Mouse (Mus musculus): ENCODE results near the gene Fhl5.
"Not testable (repeated sequence)": the region's sequence is repeated elsewhere in the genome, so short reads cannot be mapped to it uniquely, and the experiment has no call there.

Fhl5 gene

GRCm38 (mm10) chr4:25242776-25243175 lies at the start of gene Fhl5:
Gene Fhl5 (minus strand): TSS chr4:25242876.
- no peak for DNase-seq (ENCODE audit: low spot score)

- DNase-seq (ENCODE audit: low spot score) = not testable (repeated sequence)
Observed at GRCm38 (mm10) chr4:25285002-25285401, 42.3 kb upstream of the Fhl5 start.

GRCm38 (mm10) chr4:25281671-25282038 lies 39.0 kb upstream of the Fhl5 start, which contains the start of gene Ufl1:
Gene Ufl1 (minus strand): TSS chr4:25281821.
- peak; percentile 95 for DNase-seq (ENCODE audit: low spot score)

- DNase-seq (ENCODE audit: low spot score) = no peak
Observed at GRCm38 (mm10) chr4:25280938-25281670, 38.4 kb upstream of the Fhl5 start.

GRCm38 (mm10) chr4:25272861-25273627 lies 30.4 kb upstream of the Fhl5 start:
- DNase-seq (ENCODE audit: low spot score) = no peak

- DNase-seq (ENCODE audit: low spot score) = no peak
Observed at GRCm38 (mm10) chr4:25271926-25272325, 29.2 kb upstream of the Fhl5 start.

- DNase-seq (ENCODE audit: low spot score) = no peak
Observed at GRCm38 (mm10) chr4:25267144-25267543, 24.5 kb upstream of the Fhl5 start.

- DNase-seq (ENCODE audit: low spot score) = no peak
Observed at GRCm38 (mm10) chr4:25257822-25258398, 15.2 kb upstream of the Fhl5 start.

GRCm38 (mm10) chr4:25235663-25236062 lies 7.0 kb downstream of the Fhl5 start:
- not testable (repeated sequence) for DNase-seq (ENCODE audit: low spot score)

GRCm38 (mm10) chr4:25233767-25234166 lies 8.9 kb downstream of the Fhl5 start:
- not testable (repeated sequence) for DNase-seq (ENCODE audit: low spot score)

GRCm38 (mm10) chr4:25232546-25232945 lies 10.1 kb downstream of the Fhl5 start:
- DNase-seq (ENCODE audit: low spot score) = no peak

- no peak for DNase-seq (ENCODE audit: low spot score)
Observed at GRCm38 (mm10) chr4:25227527-25227926, 15.1 kb downstream of the Fhl5 start.

- DNase-seq (ENCODE audit: low spot score) = no peak
Observed at GRCm38 (mm10) chr4:25221927-25222326, 20.7 kb downstream of the Fhl5 start.

GRCm38 (mm10) chr4:25213451-25213850 lies 29.2 kb downstream of the Fhl5 start:
- no peak for DNase-seq (ENCODE audit: low spot score)

- DNase-seq (ENCODE audit: low spot score) = no peak
Observed at GRCm38 (mm10) chr4:25206166-25206565, 36.5 kb downstream of the Fhl5 start.

GRCm38 (mm10) chr4:25197310-25197709 lies 45.4 kb downstream of the Fhl5 start:
- DNase-seq (ENCODE audit: low spot score) = no peak

- DNase-seq (ENCODE audit: low spot score) = no peak
Observed at GRCm38 (mm10) chr4:25179617-25180208, 63.0 kb downstream of the Fhl5 start.
